Mouse (Mus musculus): ENCODE data around the gene Slpi.

GRCm38 (mm10) chr2:164353356-164353755 is 35.5 kb downstream of the Slpi start:
- TF ChIP-seq POLR2A (IDR thresholded peaks at IDR 0.05; ENCODE audit: control insufficient read depth, low read depth, low read length) (no peak), CTCF (IDR thresholded peaks at IDR 0.05; ENCODE audit: control insufficient read depth, insufficient read depth, insufficient replicate concordance, low read depth, low read length) (no peak)

Measured in testis, adult 2 months (tissue).